Mouse (Mus musculus) neural tube, embryonic 11.5 days (tissue): ENCODE measurements around the gene Dolk. TPM values are rescaled to one million over a fixed set of nuclear protein-coding genes. Genes with fewer than 3 reads are reported as not detected.

ENCODE experiments used
- ATAC-seq: fragments of 200-750 bp; cut with Nextera tagmentation; 2 replicates; pipeline ENCODE4 v1.8.0; 2017; ENCODE audit warnings: moderate number of reproducible peaks, mild to moderate bottlenecking, moderate TSS enrichment, moderate library complexity; ENCODE audit not compliant: insufficient read depth, low FRiP score, low TSS enrichment
- DNase-seq: peaks from one replicate; pipeline ENCODE4 v3.0.0-alpha.2; 2015; ENCODE audit warnings: low spot score
- H3K27ac ChIP-seq: fragments of 300-500 bp; sonication (generic); 2 replicates; pipeline ENCODE4 v1.5.1; 2014; ENCODE audit warnings: low read depth, mild to moderate bottlenecking, low read length
- H3K27me3 ChIP-seq: fragments of 300-500 bp; sonication (generic); 2 replicates; pipeline ENCODE4 v1.6.1; 2014; ENCODE audit warnings: mild to moderate bottlenecking, low read length, mixed read lengths; ENCODE audit not compliant: control insufficient read depth, insufficient read depth
- H3K36me3 ChIP-seq: fragments of 300-500 bp; sonication (generic); 2 replicates; pipeline ENCODE4 v1.6.1; 2014; ENCODE audit warnings: mild to moderate bottlenecking, low read length, moderate library complexity, mixed read lengths; ENCODE audit not compliant: control insufficient read depth, insufficient read depth
- H3K4me1 ChIP-seq: fragments of 300-500 bp; sonication (generic); 2 replicates; pipeline ENCODE4 v1.6.1; 2014; ENCODE audit warnings: low read length, mixed read lengths; ENCODE audit not compliant: control insufficient read depth, insufficient read depth
- H3K4me2 ChIP-seq: fragments of 300-500 bp; sonication (generic); 2 replicates; pipeline ENCODE4 v1.6.1; 2014; ENCODE audit warnings: low read depth, mild to moderate bottlenecking, moderate library complexity
- H3K4me3 ChIP-seq: fragments of 300-500 bp; sonication (generic); 2 replicates; pipeline ENCODE4 v1.5.1; 2014; ENCODE audit warnings: low read depth, low read length
- H3K9ac ChIP-seq: fragments of 300-500 bp; sonication (generic); 2 replicates; pipeline ENCODE4 v1.6.1; 2014; ENCODE audit warnings: mild to moderate bottlenecking, low read length
- H3K9me3 ChIP-seq: fragments of 300-500 bp; sonication (generic); 2 replicates; pipeline ENCODE4 v1.6.1; 2016; ENCODE audit warnings: low read length; ENCODE audit not compliant: control insufficient read depth
- WGBS: fragments of 180-500 bp; shearing (Covaris S2); extraction: QIAGEN DNeasy Blood & Tissue Kit; methylation state at CpG from one replicate; pipeline ENCODE4 v1.1.7; 2014; 5-methylcytosine and 5-hydroxymethylcytosine counted together
- polyA plus RNA-seq: library from polyadenylated mRNA; unstranded; fragments of >200 nt; fragmentation: Nextera tagmentation; extraction: Ambion mirVana; gene quantifications from 2 replicates; pipeline ENCODE4 v1.2.1, GENCODE M21; 2014

The Dolk gene
- 23.9 and 27.9 TPM in 2 replicates for polyA plus RNA-seq

GRCm38 (mm10) chr2:30286192-30287026 lies at the start of gene Dolk, which contains the start of gene Nup188:
Gene Dolk (minus strand): TSS chr2:30286334.
Gene Nup188 (plus strand): TSS chr2:30286397.
- H3K4me3 ChIP-seq = peak within 1 kb of the TSS; percentile 78
- H3K27ac ChIP-seq = no peak within 1 kb of the TSS
- H3K36me3 ChIP-seq = no peaks in the 10 kb centered on the region
- H3K9ac ChIP-seq = peak within 1 kb of the TSS; percentile 68
- DNase-seq = peak; percentile 98
- H3K27me3 ChIP-seq = no peaks in the 10 kb centered on the region
- peaks cover 14% of the 10 kb centered on the region for H3K4me1 ChIP-seq
- under 1% methylated on average over 55 of the region's 68 CpGs for WGBS
- H3K4me2 ChIP-seq = peak within 1 kb of the TSS; percentile 74
- H3K9me3 ChIP-seq = no peaks in the 10 kb centered on the region
- peak; percentile 91 for ATAC-seq

- no peak overlapping the region for H3K9ac ChIP-seq
- no peaks in the 10 kb centered on the region for H3K4me1 ChIP-seq
- no peaks in the 10 kb centered on the region for H3K9me3 ChIP-seq
- H3K36me3 ChIP-seq = peaks cover 47% of the 10 kb centered on the region
- 95% methylated on average over 2 of the region's 2 CpGs for WGBS
- DNase-seq = no peak
- H3K27me3 ChIP-seq = no peaks in the 10 kb centered on the region
- no peak for ATAC-seq
- no peak overlapping the region for H3K4me2 ChIP-seq
- no peak overlapping the region for H3K27ac ChIP-seq
- H3K4me3 ChIP-seq = no peak overlapping the region
Measured at GRCm38 (mm10) chr2:30335324-30335723, 49.2 kb upstream of the Dolk start.

GRCm38 (mm10) chr2:30328791-30329190 lies 42.7 kb upstream of the Dolk start:
- Histone ChIP-seq H3K36me3 (peaks cover 34% of the 10 kb centered on the region), H3K9ac (no peak overlapping the region), H3K9me3 (no peaks in the 10 kb centered on the region), H3K4me1 (no peaks in the 10 kb centered on the region), H3K4me2 (no peak overlapping the region), H3K27me3 (no peaks in the 10 kb centered on the region), H3K27ac (no peak overlapping the region), H3K4me3 (no peak overlapping the region)
- WGBS = 94% methylated on average over 3 of the region's 3 CpGs
- ATAC-seq (no peak), DNase-seq (no peak)

GRCm38 (mm10) chr2:30327276-30327675 lies 41.1 kb upstream of the Dolk start:
- Histone ChIP-seq H3K36me3 (peaks cover 36% of the 10 kb centered on the region), H3K4me2 (no peak overlapping the region), H3K27me3 (no peaks in the 10 kb centered on the region), H3K9ac (no peak overlapping the region), H3K4me1 (no peaks in the 10 kb centered on the region), H3K4me3 (no peak overlapping the region), H3K27ac (no peak overlapping the region), H3K9me3 (no peaks in the 10 kb centered on the region)
- ATAC-seq (no peak), DNase-seq (no peak)
- 93% methylated on average over 7 of the region's 7 CpGs for WGBS

- Histone ChIP-seq H3K36me3 (peaks cover 43% of the 10 kb centered on the region), H3K4me3 (no peak overlapping the region), H3K9me3 (no peaks in the 10 kb centered on the region), H3K9ac (no peak overlapping the region), H3K27ac (no peak overlapping the region), H3K27me3 (no peaks in the 10 kb centered on the region), H3K4me1 (no peaks in the 10 kb centered on the region), H3K4me2 (no peak overlapping the region)
- DNase-seq (no peak), ATAC-seq (no peak)
- 94% methylated on average over 5 of the region's 5 CpGs for WGBS
Measured at GRCm38 (mm10) chr2:30325296-30325695, 39.2 kb upstream of the Dolk start.

GRCm38 (mm10) chr2:30323111-30323510 lies 37.0 kb upstream of the Dolk start:
- Histone ChIP-seq H3K9me3 (no peaks in the 10 kb centered on the region), H3K27ac (no peak overlapping the region), H3K27me3 (no peaks in the 10 kb centered on the region), H3K4me3 (no peak overlapping the region), H3K4me2 (no peak overlapping the region), H3K9ac (no peak overlapping the region), H3K4me1 (no peaks in the 10 kb centered on the region), H3K36me3 (peaks cover 36% of the 10 kb centered on the region)
- ATAC-seq (no peak), DNase-seq (no peak)
- WGBS = 89% methylated on average over 7 of the region's 7 CpGs

- 90% methylated on average over 4 of the region's 4 CpGs for WGBS
- H3K36me3 ChIP-seq = peaks cover 41% of the 10 kb centered on the region
- no peak for DNase-seq
Measured at GRCm38 (mm10) chr2:30319260-30319659, 33.1 kb upstream of the Dolk start.

GRCm38 (mm10) chr2:30316955-30317354 lies 30.8 kb upstream of the Dolk start:
- 95% methylated on average over 5 of the region's 5 CpGs for WGBS
- Histone ChIP-seq H3K4me1 (no peaks in the 10 kb centered on the region), H3K36me3 (peaks cover 37% of the 10 kb centered on the region)

More at GRCm38 (mm10) chr2:30319260-30319659, 33.1 kb upstream of the Dolk start:
- Histone ChIP-seq H3K4me1 (no peaks in the 10 kb centered on the region), H3K4me2 (no peak overlapping the region), H3K4me3 (no peak overlapping the region), H3K9ac (no peak overlapping the region), H3K27ac (no peak overlapping the region), H3K9me3 (no peaks in the 10 kb centered on the region), H3K27me3 (no peaks in the 10 kb centered on the region)
- ATAC-seq = no peak

GRCm38 (mm10) chr2:30316136-30316535 lies 30.0 kb upstream of the Dolk start:
- peaks cover 32% of the 10 kb centered on the region for H3K36me3 ChIP-seq
- 96% methylated on average over 4 of the region's 4 CpGs for WGBS

More at GRCm38 (mm10) chr2:30316955-30317354, 30.8 kb upstream of the Dolk start:
- no peak for ATAC-seq
- Histone ChIP-seq H3K9ac (no peak overlapping the region), H3K4me2 (no peak overlapping the region), H3K27ac (no peak overlapping the region), H3K9me3 (no peaks in the 10 kb centered on the region), H3K27me3 (no peaks in the 10 kb centered on the region), H3K4me3 (no peak overlapping the region)
- no peak for DNase-seq

More at GRCm38 (mm10) chr2:30316136-30316535, 30.0 kb upstream of the Dolk start:
- DNase-seq = no peak
- Histone ChIP-seq H3K27me3 (no peaks in the 10 kb centered on the region), H3K27ac (no peak overlapping the region), H3K4me1 (no peaks in the 10 kb centered on the region), H3K9ac (no peak overlapping the region), H3K4me2 (no peak overlapping the region), H3K4me3 (no peak overlapping the region), H3K9me3 (no peaks in the 10 kb centered on the region)
- no peak for ATAC-seq
